Mouse (Mus musculus) lung, embryonic 14.5 days (tissue): Measurements from ENCODE around the gene Gm10961. TPM values are rescaled to one million over a fixed set of nuclear protein-coding genes. Genes with fewer than 3 reads are reported as not detected.

ENCODE experiments used
- ATAC-seq: fragments of 200-750 bp; cut with Nextera tagmentation; 2 replicates; pipeline ENCODE4 v1.8.0; 2017; ENCODE audit warnings: mild to moderate bottlenecking, moderate TSS enrichment, moderate library complexity; ENCODE audit not compliant: insufficient read depth
- DNase-seq: peaks from one replicate; pipeline ENCODE4 v3.0.0-alpha.2; 2015
- H3K27ac ChIP-seq: fragments of 300-500 bp; sonication (generic); 2 replicates; pipeline ENCODE4 v1.5.1; 2014; ENCODE audit warnings: low read depth, mild to moderate bottlenecking, moderate library complexity
- H3K27me3 ChIP-seq: fragments of 300-500 bp; sonication (generic); 2 replicates; pipeline ENCODE4 v1.6.1; 2014; ENCODE audit warnings: low read length, control low read depth; ENCODE audit not compliant: insufficient read depth
- H3K36me3 ChIP-seq: fragments of 300-500 bp; sonication (generic); 2 replicates; pipeline ENCODE4 v1.6.1; 2014; ENCODE audit warnings: control low read depth; ENCODE audit not compliant: insufficient read depth
- H3K4me1 ChIP-seq: fragments of 300-500 bp; sonication (generic); 2 replicates; pipeline ENCODE4 v1.6.1; 2014; ENCODE audit warnings: antibody characterized with exemption, control low read depth; ENCODE audit not compliant: insufficient read depth
- H3K4me2 ChIP-seq: fragments of 300-500 bp; sonication (generic); 2 replicates; pipeline ENCODE4 v1.6.1; 2014; ENCODE audit warnings: mild to moderate bottlenecking
- H3K4me3 ChIP-seq: fragments of 300-500 bp; sonication (generic); 2 replicates; pipeline ENCODE4 v1.5.1; 2014; ENCODE audit warnings: low read depth, low read length
- H3K9ac ChIP-seq: fragments of 300-500 bp; sonication (generic); 2 replicates; pipeline ENCODE4 v1.6.1; 2014
- H3K9me3 ChIP-seq: fragments of 300-500 bp; sonication (generic); 2 replicates; pipeline ENCODE4 v1.6.1; 2016; ENCODE audit warnings: low read depth, low read length, control low read depth
- CTCF ChIP-seq: IDR thresholded peaks from 2 replicates; pipeline ENCODE4 v1.5.1; 2016; ENCODE audit warnings: antibody characterized with exemption, low read depth
- WGBS: fragments of 180-500 bp; shearing (Covaris S2); extraction: QIAGEN DNeasy Blood & Tissue Kit; methylation state at CpG from one replicate; pipeline ENCODE4 v1.1.7; 2014; 5-methylcytosine and 5-hydroxymethylcytosine counted together
- polyA plus RNA-seq: library from polyadenylated mRNA; unstranded; fragments of >200 nt; fragmentation: Nextera tagmentation; extraction: Ambion mirVana; gene quantifications from 2 replicates; pipeline ENCODE4 v1.2.1, GENCODE M21; 2014

The Gm10961 gene
- polyA plus RNA-seq, 1 experiment from 2014 or later: not detected

GRCm38 (mm10) chr3:107612902-107613525 lies 18.1 kb upstream of the Gm10961 start:
- ATAC-seq: peak; percentile 59

GRCm38 (mm10) chr3:107617800-107618199 lies 13.3 kb upstream of the Gm10961 start:
- Histone ChIP-seq H3K9ac (no peak overlapping the region), H3K36me3 (peaks cover 97% of the 10 kb centered on the region)
- WGBS: 96% methylated on average over 3 of the region's 3 CpGs

More at GRCm38 (mm10) chr3:107612902-107613525, 18.1 kb upstream of the Gm10961 start:
- Histone ChIP-seq H3K27me3 (no peaks in the 10 kb centered on the region), H3K36me3 (peaks cover 74% of the 10 kb centered on the region), H3K9ac (no peak overlapping the region), H3K4me3 (no peak overlapping the region), H3K9me3 (no peaks in the 10 kb centered on the region), H3K27ac (no peak overlapping the region), H3K4me1 (no peaks in the 10 kb centered on the region), H3K4me2 (no peak overlapping the region)
- whole genome bisulfite sequencing: 90% methylated on average over 11 of the region's 11 CpGs
- peak; percentile 81 for DNase-seq
- peak; percentile 91 for TF ChIP-seq CTCF

GRCm38 (mm10) chr3:107619911-107620310 lies 11.2 kb upstream of the Gm10961 start:
- Histone ChIP-seq H3K4me3 (no peak overlapping the region), H3K36me3 (peaks cover 96% of the 10 kb centered on the region), H3K27me3 (no peaks in the 10 kb centered on the region), H3K9me3 (no peaks in the 10 kb centered on the region), H3K4me1 (no peaks in the 10 kb centered on the region), H3K4me2 (no peak overlapping the region), H3K27ac (no peak overlapping the region), H3K9ac (no peak overlapping the region)
- ATAC-seq (no peak), DNase-seq (no peak)
- no peak for TF ChIP-seq CTCF
- 85% methylated on average over 6 of the region's 6 CpGs for WGBS

More at GRCm38 (mm10) chr3:107617800-107618199, 13.3 kb upstream of the Gm10961 start:
- Histone ChIP-seq H3K4me3 (no peak overlapping the region), H3K9me3 (no peaks in the 10 kb centered on the region), H3K4me2 (no peak overlapping the region), H3K4me1 (no peaks in the 10 kb centered on the region), H3K27me3 (no peaks in the 10 kb centered on the region), H3K27ac (no peak overlapping the region)
- TF ChIP-seq CTCF: no peak
- no peak for DNase-seq
- no peak for ATAC-seq

GRCm38 (mm10) chr3:107621286-107622075 lies 9.6 kb upstream of the Gm10961 start:
- DNase-seq (no peak), ATAC-seq (no peak)
- H3K4me2 ChIP-seq: no peak overlapping the region
- no peak overlapping the region for H3K4me3 ChIP-seq
- no peak overlapping the region for H3K9ac ChIP-seq
- no peak overlapping the region for H3K27ac ChIP-seq
- WGBS: 90% methylated on average over 21 of the region's 21 CpGs
- no peaks in the 10 kb centered on the region for H3K4me1 ChIP-seq
- H3K27me3 ChIP-seq: no peaks in the 10 kb centered on the region
- no peak for TF ChIP-seq CTCF
- no peaks in the 10 kb centered on the region for H3K9me3 ChIP-seq
- H3K36me3 ChIP-seq: peaks cover 96% of the 10 kb centered on the region

GRCm38 (mm10) chr3:107622537-107622936 lies 8.6 kb upstream of the Gm10961 start:
- Histone ChIP-seq H3K27ac (no peak overlapping the region), H3K36me3 (peaks cover 96% of the 10 kb centered on the region), H3K4me1 (no peaks in the 10 kb centered on the region), H3K4me2 (no peak overlapping the region), H3K9me3 (no peaks in the 10 kb centered on the region), H3K27me3 (no peaks in the 10 kb centered on the region), H3K9ac (no peak overlapping the region), H3K4me3 (no peak overlapping the region)
- DNase-seq: no peak
- no peak for ATAC-seq
- TF ChIP-seq CTCF: no peak
- WGBS: 91% methylated on average over 7 of the region's 7 CpGs

- ATAC-seq (no peak), DNase-seq (no peak)
- no peaks in the 10 kb centered on the region for H3K4me1 ChIP-seq
- TF ChIP-seq CTCF: no peak
- no peak overlapping the region for H3K4me3 ChIP-seq
- H3K27ac ChIP-seq: no peak overlapping the region
- 97% methylated on average over 8 of the region's 8 CpGs for WGBS
- H3K36me3 ChIP-seq: peaks cover 90% of the 10 kb centered on the region
- no peak overlapping the region for H3K9ac ChIP-seq
- H3K9me3 ChIP-seq: no peaks in the 10 kb centered on the region
- no peak overlapping the region for H3K4me2 ChIP-seq
- H3K27me3 ChIP-seq: no peaks in the 10 kb centered on the region
Observed at GRCm38 (mm10) chr3:107624424-107624823, 6.7 kb upstream of the Gm10961 start.

GRCm38 (mm10) chr3:107625536-107625935 lies 5.6 kb upstream of the Gm10961 start:
- Histone ChIP-seq H3K9ac (no peak overlapping the region), H3K4me1 (no peaks in the 10 kb centered on the region; the same call in 1 of the 2 replicates), H3K27ac (no peak overlapping the region), H3K36me3 (peaks cover 84% of the 10 kb centered on the region), H3K27me3 (no peaks in the 10 kb centered on the region), H3K9me3 (no peaks in the 10 kb centered on the region), H3K4me3 (no peak overlapping the region), H3K4me2 (no peak overlapping the region)
- DNase-seq (no peak), ATAC-seq (no peak)
- WGBS: 88% methylated on average over 8 of the region's 8 CpGs
- TF ChIP-seq CTCF: no peak
